Mouse (Mus musculus): ENCODE measurements around the gene Sox18.

GRCm38 (mm10) chr2:181715382-181715781 lies 43.9 kb upstream of the Sox18 start:
- no peak for TF ChIP-seq ZKSCAN1 (IDR thresholded peaks at IDR 0.05; ENCODE audit: low read depth, low read length)
- TF ChIP-seq CTCF (IDR thresholded peaks at IDR 0.05 in 2 of 3, conservative IDR thresholded peaks at IDR 0.05 in 1 of 3; ENCODE audit: control insufficient read depth in 1 of 3, insufficient read depth in 1 of 3, low read depth in 2 of 3, low read length in 3 of 3, poor library complexity in 1 of 3, severe bottlenecking in 1 of 3): no peak
- no peak for TF ChIP-seq USF2 (IDR thresholded peaks at IDR 0.05; ENCODE audit: borderline replicate concordance in 1 of 2, insufficient read depth in 1 of 2, low read depth in 1 of 2, low read length in 2 of 2)
- TF ChIP-seq SMC3 (IDR thresholded peaks at IDR 0.05; ENCODE audit: low read depth, low read length): no peak
- TF ChIP-seq BHLHE40 (IDR thresholded peaks at IDR 0.05; ENCODE audit: borderline replicate concordance, low read depth, low read length): no peak
- TF ChIP-seq HCFC1 (IDR thresholded peaks at IDR 0.05; ENCODE audit: low read depth, low read length): no peak
- TF ChIP-seq EP300 (IDR thresholded peaks at IDR 0.05; ENCODE audit: low read depth in 1 of 2, low read length in 2 of 2): no peak
- TF ChIP-seq CHD1 (IDR thresholded peaks at IDR 0.05; ENCODE audit: low read depth, low read length): no peak
- TF ChIP-seq NELFE (IDR thresholded peaks at IDR 0.05; ENCODE audit: low read depth, low read length): no peak
